Mouse (Mus musculus) 3134 (cell line): ENCODE measurements around the gene Plekhm2.

Experiments used
- DNase-seq: peaks from one replicate; pipeline ENCODE4 v3.0.0-alpha.2; 2011; ENCODE audit warnings: low spot score; ENCODE audit not compliant: insufficient read length; ENCODE audit errors: extremely low read depth

The Plekhm2 gene

DNA sequence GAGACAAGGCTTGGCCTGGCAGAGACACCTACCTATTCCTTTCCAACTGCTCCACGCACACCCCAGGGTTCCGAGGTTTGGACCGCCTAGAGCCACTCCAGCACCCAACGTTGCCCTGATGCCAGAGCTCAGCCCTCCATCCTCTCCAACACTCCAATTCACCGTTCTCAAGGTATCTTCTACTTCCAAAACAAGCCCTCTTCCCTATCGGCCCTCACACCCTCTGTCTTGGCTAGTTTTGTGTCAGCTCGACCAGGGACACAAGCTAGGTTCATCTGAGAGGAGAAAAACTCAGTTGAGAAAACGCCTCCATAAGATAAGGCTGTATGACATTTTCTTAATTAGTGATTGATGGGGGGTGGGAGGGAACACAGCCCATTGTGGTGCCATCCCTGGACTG lies at the start of gene Plekhm2:
TSS of gene Plekhm2 (minus strand) at position 101 of the 400 bp plus-strand sequence.
- DNase-seq: no peak

GRCm38 (mm10) chr4:141713598-141714142 lies 49.0 kb upstream of the Plekhm2 start:
- DNase-seq: no peak

- DNase-seq: no peak
These were observed 46.6 kb upstream of the Plekhm2 start for GRCm38 (mm10) chr4:141711250-141711649.

GRCm38 (mm10) chr4:141708971-141709370 lies 44.3 kb upstream of the Plekhm2 start:
- DNase-seq: peak; percentile 36

- no peak for DNase-seq
These were observed 43.3 kb upstream of the Plekhm2 start for GRCm38 (mm10) chr4:141708005-141708404.

DNA sequence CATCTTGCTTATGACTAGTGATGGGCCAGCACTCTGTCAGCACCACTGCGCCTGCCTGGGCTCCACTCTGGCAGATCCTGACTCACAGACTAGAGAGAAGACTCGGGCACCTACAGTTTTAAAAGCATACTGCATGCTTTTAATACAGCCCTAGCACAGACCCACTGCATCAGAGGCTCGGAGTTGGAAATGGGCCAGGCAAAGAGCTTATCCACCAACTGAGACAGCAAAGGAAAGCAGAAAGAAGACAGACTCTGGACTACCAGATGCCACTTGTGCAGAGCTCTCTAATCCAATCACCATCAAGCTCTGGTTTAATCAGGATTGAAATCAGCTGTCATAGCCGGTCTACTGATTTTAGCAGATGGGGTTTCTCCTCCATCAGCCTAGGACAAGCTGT lies 40.6 kb upstream of the Plekhm2 start:
- no peak for DNase-seq

- no peak for DNase-seq
These were observed 39.9 kb upstream of the Plekhm2 start for GRCm38 (mm10) chr4:141704625-141705024.

GRCm38 (mm10) chr4:141694719-141695118 lies 30.0 kb upstream of the Plekhm2 start:
- no peak for DNase-seq

DNA sequence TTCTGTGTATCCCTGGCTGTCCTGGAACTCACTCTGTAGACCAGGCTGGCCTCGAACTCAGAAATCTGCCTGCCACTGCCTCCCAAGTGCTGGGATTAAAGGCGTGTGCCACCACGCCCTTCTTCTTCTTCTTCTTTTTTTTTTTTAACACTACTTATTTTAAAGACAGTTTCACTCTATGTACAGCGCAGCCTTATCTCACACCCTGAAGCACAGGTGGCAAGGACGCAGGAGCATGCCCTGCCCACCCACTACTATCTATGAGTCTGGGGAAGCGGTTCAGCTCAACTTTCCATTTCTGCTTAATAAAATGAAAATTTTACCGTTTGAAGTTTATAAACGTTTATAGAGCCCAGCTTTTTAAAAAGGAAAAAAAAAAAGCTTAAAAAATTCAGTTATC lies 23.8 kb upstream of the Plekhm2 start:
- DNase-seq: no peak

DNA sequence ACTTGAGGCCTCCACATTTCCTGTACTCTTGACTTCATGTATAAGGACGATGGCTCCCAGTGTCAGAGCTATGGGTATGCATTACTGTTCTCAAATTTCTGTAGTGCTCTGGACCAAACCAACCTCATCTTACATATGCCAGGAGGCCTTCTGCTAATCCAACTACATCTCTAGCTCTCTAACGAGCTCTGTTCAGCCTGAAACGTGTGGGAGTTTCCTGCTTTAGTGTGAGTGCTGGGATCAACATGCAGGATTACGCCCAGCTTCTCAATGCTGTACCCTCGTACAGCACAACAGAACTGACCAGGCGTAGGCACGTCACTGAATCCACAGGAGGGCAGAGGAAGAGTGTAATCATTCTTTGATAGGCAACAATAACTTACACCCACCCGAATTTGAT lies 21.8 kb upstream of the Plekhm2 start:
- no peak for DNase-seq

GRCm38 (mm10) chr4:141686093-141686492 lies 21.4 kb upstream of the Plekhm2 start:
- DNase-seq: no peak

- no peak for DNase-seq
These were observed 20.8 kb upstream of the Plekhm2 start, which contains the start of gene Rsc1a1 for GRCm38 (mm10) chr4:141685499-141685898. Gene Rsc1a1 (minus strand): TSS chr4:141685599.

DNA sequence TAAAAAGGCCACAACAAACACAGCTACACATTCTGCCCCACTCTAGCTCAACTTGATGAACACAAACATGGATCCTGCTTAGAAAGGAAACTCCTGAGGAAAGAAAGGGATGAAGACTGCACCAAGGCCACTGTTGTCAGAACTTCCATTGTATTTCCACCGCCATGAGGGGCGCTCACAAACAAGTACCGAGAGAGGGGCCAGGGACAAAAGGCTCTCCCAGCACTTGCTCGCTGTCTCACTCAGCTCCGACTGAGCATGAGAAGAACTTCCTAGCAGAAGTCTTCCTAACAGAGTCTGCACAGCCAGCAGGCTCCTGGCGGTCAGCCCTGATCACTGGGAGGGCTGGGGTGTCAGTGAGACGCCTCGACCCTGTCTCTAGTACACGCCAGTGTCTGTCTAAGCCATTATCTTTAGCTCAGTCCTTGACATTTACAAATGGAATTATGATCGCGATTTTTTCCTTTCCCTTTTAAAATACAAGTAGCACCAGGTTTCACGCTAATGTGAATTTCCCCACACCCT lies 18.1 kb upstream of the Plekhm2 start:
- DNase-seq: no peak

- DNase-seq: peak; percentile 73
These were observed 17.1 kb upstream of the Plekhm2 start for GRCm38 (mm10) chr4:141681767-141682166.

- no peak for DNase-seq
These were observed 16.2 kb upstream of the Plekhm2 start for GRCm38 (mm10) chr4:141680892-141681291.

DNA sequence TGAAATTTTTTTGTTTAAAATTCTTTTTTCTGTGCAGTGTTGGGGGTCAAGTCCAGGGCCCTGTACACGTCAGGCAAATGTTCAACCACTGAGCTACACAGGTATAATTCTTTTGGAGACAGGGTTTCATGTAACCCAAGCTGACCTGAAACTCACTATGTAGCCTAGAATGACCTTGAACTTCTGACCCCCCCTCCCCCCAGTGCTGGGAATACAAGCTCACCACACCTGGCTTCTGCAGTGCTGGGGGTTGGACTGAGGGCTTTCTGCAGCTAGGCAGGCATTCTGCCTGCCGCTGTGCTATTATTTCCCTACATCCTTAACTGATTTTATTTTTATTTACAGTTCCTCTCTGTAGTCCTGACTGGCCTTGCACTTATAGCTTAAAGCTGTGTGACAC lies 14.3 kb upstream of the Plekhm2 start:
- DNase-seq: no peak

- no peak for DNase-seq
These were observed 11.8 kb upstream of the Plekhm2 start for GRCm38 (mm10) chr4:141676462-141676979.

GRCm38 (mm10) chr4:141672325-141672724 lies 7.6 kb upstream of the Plekhm2 start:
- no peak for DNase-seq

GRCm38 (mm10) chr4:141671389-141671788 lies 6.7 kb upstream of the Plekhm2 start:
- no peak for DNase-seq

- peak; percentile 70 for DNase-seq
These were observed 5.4 kb upstream of the Plekhm2 start for GRCm38 (mm10) chr4:141669898-141670712.

- peak; percentile 71 for DNase-seq
These were observed 521 bp downstream of the Plekhm2 start for GRCm38 (mm10) chr4:141664011-141664745.
